Mouse (Mus musculus) adrenal gland, adult (tissue): ENCODE measurements at regions not wholly inside any gene's neighbourhood (a gene's known extent, or its start where the extent isn't known, plus 50 kb on each side); places are given as distances from the start of the nearest gene placed in this dataset.

Source experiments
- DNase-seq, 2 experiments: peaks; one replicate each; pipeline ENCODE4 v3.0.0; 2022 to 2023; ENCODE audit warnings: low spot score in 1 of 2; ENCODE audit not compliant: inconsistent age in 2 of 2

DNA sequence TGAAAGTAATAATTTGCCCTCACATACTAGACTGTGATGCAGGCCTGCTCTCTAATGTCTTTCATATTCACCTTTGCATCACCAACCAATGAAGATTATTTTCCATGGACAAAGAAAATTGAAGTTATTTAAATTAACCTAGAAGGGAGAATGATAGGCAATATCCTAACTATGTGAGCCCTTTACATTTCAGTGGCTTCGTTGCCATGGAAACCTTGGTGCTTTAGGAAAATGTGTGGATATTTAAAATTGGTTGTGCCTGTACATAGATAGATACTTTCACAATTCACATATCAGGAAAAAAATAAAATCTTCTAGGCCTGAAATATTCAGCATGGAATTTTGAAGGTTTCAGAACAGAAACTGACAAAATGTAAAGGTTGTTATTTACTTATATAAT, 1080.6 kb upstream of the Gm8797 start:
- no peak for DNase-seq

DNA sequence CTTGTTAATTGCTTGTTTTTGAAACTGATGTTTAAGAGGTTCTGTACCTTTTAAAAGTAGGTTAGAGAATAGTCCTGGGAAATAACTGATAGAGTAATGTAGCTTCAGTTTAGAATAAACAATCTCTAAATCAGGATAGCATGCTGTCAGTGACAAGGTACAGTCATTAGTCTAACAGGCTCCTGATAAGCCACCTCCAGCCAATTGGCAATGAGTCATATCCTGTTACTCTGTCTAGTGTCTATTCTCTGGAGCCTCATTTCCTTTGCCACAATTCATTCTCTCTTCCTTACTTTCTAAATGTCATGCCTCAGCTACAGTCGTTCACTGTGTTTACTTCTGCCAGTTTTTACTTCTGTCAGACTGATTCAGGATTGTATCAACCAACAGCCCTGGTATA, 1061.1 kb upstream of the Gm8797 start:
- DNase-seq, result peak in 1 of 2 experiments; percentile 19
